Mouse (Mus musculus) cortical plate, adult 2 months (tissue): ENCODE measurements around the gene Kif28.

ENCODE experiments used
- CTCF ChIP-seq: fragments of 200-500 bp; IDR thresholded peaks from 2 replicates; pipeline ENCODE4 v1.5.1; 2011; ENCODE audit warnings: mild to moderate bottlenecking, control low read depth, low read length; ENCODE audit not compliant: insufficient read depth; ENCODE audit errors: extremely low read depth
- POLR2A ChIP-seq: fragments of 200-500 bp; IDR thresholded peaks from 2 replicates; pipeline ENCODE4 v1.6.1; 2011; ENCODE audit warnings: mild to moderate bottlenecking, low read length, control low read depth; ENCODE audit not compliant: insufficient read depth; ENCODE audit errors: extremely low read depth

- no peak for TF ChIP-seq CTCF
- TF ChIP-seq POLR2A = no peak
These were observed 70.7 kb downstream of the Kif28 start for GRCm38 (mm10) chr1:179674355-179674754.
